Mouse (Mus musculus): ENCODE measurements around the gene Zc3h13. TPM values are rescaled to one million over a fixed set of nuclear protein-coding genes. Genes with fewer than 3 reads are reported as not detected.

The Zc3h13 gene
- polyA plus RNA-seq (2014; fragmentation: Illumina TruSeq; extraction: RNeasy Lipid Tissue Mini Kit (QIAGEN cat#74804); ENCODE audit: low read depth, low replicate concordance), result 19.5 TPM

DNA sequence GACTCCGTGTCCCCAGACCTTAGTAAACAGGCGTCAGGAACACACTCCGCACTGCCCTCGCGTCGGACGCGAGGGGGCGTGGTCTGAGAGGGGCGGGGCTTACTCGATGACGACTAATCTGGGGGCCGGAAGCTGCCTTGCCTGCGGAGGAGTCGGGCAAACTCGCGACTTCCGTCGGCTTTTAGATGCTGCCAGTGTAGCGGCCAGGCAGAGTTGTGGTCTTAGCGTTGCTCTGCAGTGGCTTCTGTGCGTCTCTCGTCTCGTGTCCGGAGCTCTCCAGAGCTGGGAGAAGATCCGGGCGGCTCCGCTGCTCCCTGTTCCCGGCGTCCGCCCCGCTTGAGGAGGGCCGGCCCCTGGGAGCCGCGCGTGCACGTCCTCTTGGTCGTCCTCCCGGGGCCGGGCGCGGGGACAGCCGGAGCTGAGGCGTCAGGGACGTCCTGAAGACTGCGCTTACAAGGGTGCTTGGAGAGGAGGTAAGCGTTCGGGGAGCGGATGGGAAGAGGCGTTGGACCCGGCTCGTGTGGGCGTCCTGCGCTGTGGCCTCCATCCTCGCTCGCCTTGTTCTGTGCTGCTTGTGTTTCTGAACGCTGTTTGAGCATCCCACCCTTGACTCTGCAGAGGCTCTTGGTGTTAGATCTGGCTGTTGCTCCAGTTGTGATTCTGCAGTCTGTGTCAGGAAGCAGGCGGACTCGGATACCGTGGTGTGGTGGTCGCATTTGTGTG is at the start of gene Zc3h13:
Gene Zc3h13 (plus strand): TSS at position 181 of the 723 bp plus-strand sequence.

GRCm38 (mm10) chr14:75242087-75242486 is 42.1 kb upstream of the Zc3h13 start, which contains the start of gene Cpb2:
Cpb2 (plus strand) TSS chr14:75242287.

Other genes with a start within 250 kb of the Zc3h13 start
- gene Lrrc63, start 153.5 kb upstream of the Zc3h13 start, polyA plus RNA-seq (2014; fragmentation: Illumina TruSeq; extraction: RNeasy Lipid Tissue Mini Kit (QIAGEN cat#74804); ENCODE audit: low read depth, low replicate concordance), result not detected
- gene Lcp1, start 153.3 kb upstream of the Zc3h13 start, polyA plus RNA-seq (2014; fragmentation: Illumina TruSeq; extraction: RNeasy Lipid Tissue Mini Kit (QIAGEN cat#74804); ENCODE audit: low read depth, low replicate concordance), result 13.6 TPM
- 0.42 TPM for gene Cpb2, start 42.1 kb upstream of the Zc3h13 start, polyA plus RNA-seq (2014; fragmentation: Illumina TruSeq; extraction: RNeasy Lipid Tissue Mini Kit (QIAGEN cat#74804); ENCODE audit: low read depth, low replicate concordance)
- gene Siah3, start 171.6 kb downstream of the Zc3h13 start, polyA plus RNA-seq (2014; fragmentation: Illumina TruSeq; extraction: RNeasy Lipid Tissue Mini Kit (QIAGEN cat#74804); ENCODE audit: low read depth, low replicate concordance), result not detected